Mouse (Mus musculus): Measurements from ENCODE around the gene Mrm1. TPM values are rescaled to one million over a fixed set of nuclear protein-coding genes. Genes with fewer than 3 reads are reported as not detected.
"Not testable (repeated sequence)": the region's sequence is repeated elsewhere in the genome, so short reads cannot be mapped to it uniquely, and the experiment has no call there.

The Mrm1 gene
- 12.2 and 13.8 TPM in 2 replicates for polyA plus RNA-seq (2015; fragmentation: Nextera tagmentation; extraction: Ambion mirVana)

GRCm38 (mm10) chr11:84818961-84819692 lies at the start of gene Mrm1:
Gene Mrm1 (minus strand): TSS chr11:84819515.
- under 1% methylated on average over 55 of the region's 55 CpGs for WGBS
- ATAC-seq (ENCODE audit: insufficient number of reproducible peaks, low FRiP score, low TSS enrichment, low read depth): peak; percentile 82

GRCm38 (mm10) chr11:84868786-84869259 lies 49.5 kb upstream of the Mrm1 start:
- H3K27ac ChIP-seq: peak overlapping the region; percentile 99

More at GRCm38 (mm10) chr11:84818961-84819692, at the start of gene Mrm1:
- 0 out of 2 replicates have a peak, but pooled peaks cover 5% of the 10 kb centered on the region for H3K36me3 ChIP-seq
- H3K27ac ChIP-seq: peak within 1 kb of the TSS; percentile 88
- peak within 1 kb of the TSS; percentile 68 for H3K9ac ChIP-seq
- H3K4me2 ChIP-seq: peak within 1 kb of the TSS; percentile 99
- H3K9me3 ChIP-seq: no peaks in the 10 kb centered on the region
- H3K27me3 ChIP-seq: no peaks in the 10 kb centered on the region
- H3K4me1 ChIP-seq: peaks cover 27% of the 10 kb centered on the region
- peak within 1 kb of the TSS; percentile 76 for H3K4me3 ChIP-seq

GRCm38 (mm10) chr11:84867586-84867985 lies 48.3 kb upstream of the Mrm1 start:
- Histone ChIP-seq H3K4me3 (no peak overlapping the region), H3K9ac (no peak overlapping the region), H3K9me3 (no peaks in the 10 kb centered on the region), H3K4me1 (peaks cover 4% of the 10 kb centered on the region; the same call in 1 of the 2 replicates), H3K36me3 (0 out of 2 replicates have a peak, but pooled peaks cover 4% of the 10 kb centered on the region), H3K4me2 (no peak overlapping the region), H3K27me3 (no peaks in the 10 kb centered on the region), H3K27ac (no peak overlapping the region)
- 79% methylated on average over 2 of the region's 2 CpGs for WGBS
- ATAC-seq (ENCODE audit: insufficient number of reproducible peaks, low FRiP score, low TSS enrichment, low read depth): no peak

More at GRCm38 (mm10) chr11:84868786-84869259, 49.5 kb upstream of the Mrm1 start:
- peak overlapping the region; percentile 91 for H3K4me3 ChIP-seq
- H3K4me2 ChIP-seq: peak overlapping the region; percentile 78
- 0 out of 2 replicates have a peak, but pooled peaks cover 4% of the 10 kb centered on the region for H3K36me3 ChIP-seq
- H3K27me3 ChIP-seq: no peaks in the 10 kb centered on the region
- no peaks in the 10 kb centered on the region for H3K9me3 ChIP-seq
- WGBS: 12% methylated on average over 7 of the region's 7 CpGs
- H3K4me1 ChIP-seq: peaks cover 4% of the 10 kb centered on the region; the same call in 1 of the 2 replicates
- ATAC-seq (ENCODE audit: insufficient number of reproducible peaks, low FRiP score, low TSS enrichment, low read depth): no peak
- H3K9ac ChIP-seq: peak overlapping the region; percentile 89

GRCm38 (mm10) chr11:84865268-84865667 lies 46.0 kb upstream of the Mrm1 start:
- Histone ChIP-seq H3K27me3 (no peaks in the 10 kb centered on the region), H3K4me3 (no peak overlapping the region), H3K36me3 (peaks cover 16% of the 10 kb centered on the region), H3K9ac (no peak overlapping the region), H3K27ac (no peak overlapping the region), H3K4me2 (no peak overlapping the region), H3K4me1 (peaks cover 4% of the 10 kb centered on the region; the same call in 1 of the 2 replicates), H3K9me3 (no peaks in the 10 kb centered on the region)
- 59% methylated on average over 2 of the region's 2 CpGs for WGBS
- no peak for ATAC-seq (ENCODE audit: insufficient number of reproducible peaks, low FRiP score, low TSS enrichment, low read depth)

GRCm38 (mm10) chr11:84855285-84855684 lies 36.0 kb upstream of the Mrm1 start:
- peaks cover 57% of the 10 kb centered on the region for H3K36me3 ChIP-seq
- 93% methylated on average over 6 of the region's 6 CpGs for WGBS
- H3K4me2 ChIP-seq: no peak overlapping the region
- H3K27ac ChIP-seq: 0 out of 2 replicates have a peak overlapping the region, but pooled peaks have one; percentile 4
- no peaks in the 10 kb centered on the region for H3K9me3 ChIP-seq
- H3K4me3 ChIP-seq: no peak overlapping the region
- no peak for ATAC-seq (ENCODE audit: insufficient number of reproducible peaks, low FRiP score, low TSS enrichment, low read depth)
- no peak overlapping the region for H3K9ac ChIP-seq
- no peaks in the 10 kb centered on the region for H3K4me1 ChIP-seq
- H3K27me3 ChIP-seq: no peaks in the 10 kb centered on the region

DNA sequence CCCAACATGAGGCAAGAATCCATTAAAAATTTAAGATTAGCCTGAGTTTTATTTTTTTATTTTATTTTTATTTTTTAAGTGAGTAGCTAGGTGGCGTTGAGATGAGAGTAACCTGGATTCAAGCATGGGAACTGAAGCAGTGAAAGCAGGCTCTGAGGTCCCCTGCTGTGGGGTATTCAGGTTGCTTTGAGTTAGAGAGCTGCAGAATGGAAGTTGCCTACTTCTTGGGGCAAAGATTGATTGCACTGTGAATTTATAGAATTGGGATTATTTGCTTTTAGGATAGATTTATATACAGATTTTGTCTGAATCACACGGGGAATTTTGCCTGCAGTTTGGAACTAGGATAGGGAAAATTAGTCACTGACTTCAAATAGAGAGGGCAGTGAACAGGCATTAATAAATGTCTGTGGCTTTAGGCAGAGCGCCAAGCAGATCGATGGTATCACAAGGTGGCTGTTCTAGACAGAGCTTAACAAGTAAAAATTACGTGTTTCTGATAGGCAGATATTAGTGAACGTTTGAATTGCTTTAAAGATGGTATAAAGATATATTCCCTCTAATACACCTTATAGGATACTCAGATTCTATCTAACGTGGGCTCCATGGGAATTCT lies 28.3 kb upstream of the Mrm1 start:
- no peak overlapping the region for H3K4me2 ChIP-seq
- no peak overlapping the region for H3K4me3 ChIP-seq
- H3K4me1 ChIP-seq: no peaks in the 10 kb centered on the region
- WGBS: 83% methylated on average over 7 of the region's 7 CpGs
- no peaks in the 10 kb centered on the region for H3K27me3 ChIP-seq
- H3K27ac ChIP-seq: no peak overlapping the region
- no peaks in the 10 kb centered on the region for H3K9me3 ChIP-seq
- H3K9ac ChIP-seq: no peak overlapping the region
- H3K36me3 ChIP-seq: peaks cover 67% of the 10 kb centered on the region
- ATAC-seq (ENCODE audit: insufficient number of reproducible peaks, low FRiP score, low TSS enrichment, low read depth): no peak

DNA sequence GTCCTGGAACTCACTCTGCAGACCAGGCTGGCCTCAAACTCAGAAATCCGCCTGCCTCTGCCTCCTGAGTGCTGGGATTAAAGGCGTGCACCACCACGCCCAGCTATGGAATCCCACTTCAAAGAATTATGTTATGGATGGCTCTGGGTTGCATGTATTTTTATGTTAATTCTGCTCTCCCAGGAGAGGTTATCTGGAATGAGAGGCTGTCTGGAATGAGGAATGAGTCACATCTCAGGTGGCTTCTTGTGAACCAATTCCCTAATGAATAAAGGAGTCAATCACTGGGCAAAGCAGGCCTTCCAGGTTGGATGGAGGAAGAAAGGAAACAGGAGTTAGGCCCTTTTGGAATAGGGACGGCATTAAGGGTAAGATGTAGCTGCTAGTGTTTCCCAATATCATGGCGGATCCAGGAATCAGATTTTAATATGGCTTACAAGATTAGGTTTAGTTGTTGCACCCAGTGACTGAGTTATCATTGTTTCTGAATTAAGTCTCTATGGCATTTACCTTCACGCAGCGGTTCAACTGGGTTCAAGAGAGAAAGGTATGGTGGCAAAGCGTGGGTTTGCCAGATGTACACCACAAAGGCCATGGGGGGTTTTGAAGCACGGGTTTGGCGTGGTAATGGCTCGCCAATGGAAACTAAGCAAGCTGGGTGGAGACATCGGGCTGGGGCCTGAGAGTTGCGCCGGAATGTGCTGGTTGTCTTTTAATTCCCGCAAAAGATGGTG lies 27.6 kb upstream of the Mrm1 start:
- Histone ChIP-seq H3K4me1 (no peaks in the 10 kb centered on the region), H3K9ac (no peak overlapping the region), H3K27ac (no peak overlapping the region), H3K9me3 (no peaks in the 10 kb centered on the region), H3K4me2 (no peak overlapping the region), H3K36me3 (peaks cover 65% of the 10 kb centered on the region), H3K27me3 (no peaks in the 10 kb centered on the region), H3K4me3 (no peak overlapping the region)
- no peak for ATAC-seq (ENCODE audit: insufficient number of reproducible peaks, low FRiP score, low TSS enrichment, low read depth)
- 96% methylated on average over 15 of the region's 15 CpGs for WGBS

- WGBS: 89% methylated on average over 2 of the region's 2 CpGs
- no peak for ATAC-seq (ENCODE audit: insufficient number of reproducible peaks, low FRiP score, low TSS enrichment, low read depth)
- Histone ChIP-seq H3K4me3 (no peak overlapping the region), H3K4me1 (no peaks in the 10 kb centered on the region), H3K4me2 (no peak overlapping the region), H3K27ac (no peak overlapping the region), H3K36me3 (peaks cover 66% of the 10 kb centered on the region), H3K9ac (no peak overlapping the region), H3K27me3 (no peaks in the 10 kb centered on the region), H3K9me3 (no peaks in the 10 kb centered on the region)
Measured at GRCm38 (mm10) chr11:84839330-84839729, 20.0 kb upstream of the Mrm1 start.

DNA sequence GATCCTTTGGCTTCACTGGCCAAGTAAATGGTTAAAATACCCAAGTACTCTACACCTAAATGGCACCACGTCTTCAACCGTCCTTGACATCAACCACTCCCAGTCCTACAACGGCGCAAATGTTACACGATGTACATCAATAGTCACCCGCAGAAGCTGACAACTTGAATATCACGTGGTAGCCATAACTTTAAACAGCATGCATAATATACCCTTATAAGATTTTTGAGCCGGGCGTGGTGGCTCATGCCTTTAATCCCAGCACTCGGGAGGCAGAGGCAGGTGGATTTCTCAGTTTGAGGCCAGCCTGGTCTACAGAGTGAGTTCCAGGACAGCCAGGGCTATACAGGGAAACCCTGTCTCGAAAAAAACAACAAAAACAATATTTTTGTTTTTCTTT lies 10.2 kb upstream of the Mrm1 start:
- Histone ChIP-seq H3K36me3 (peaks cover 39% of the 10 kb centered on the region), H3K4me3 (peak overlapping the region; percentile 67), H3K4me2 (peak overlapping the region; percentile 83), H3K9ac (peak overlapping the region; percentile 55; the same call in 1 of the 2 replicates), H3K27ac (peak overlapping the region; percentile 87), H3K4me1 (peaks cover 15% of the 10 kb centered on the region)
- 73% methylated on average over 11 of the region's 11 CpGs for WGBS
- H3K9me3 ChIP-seq; ATAC-seq (ENCODE audit: insufficient number of reproducible peaks, low FRiP score, low TSS enrichment, low read depth); H3K27me3 ChIP-seq: not testable (repeated sequence)

DNA sequence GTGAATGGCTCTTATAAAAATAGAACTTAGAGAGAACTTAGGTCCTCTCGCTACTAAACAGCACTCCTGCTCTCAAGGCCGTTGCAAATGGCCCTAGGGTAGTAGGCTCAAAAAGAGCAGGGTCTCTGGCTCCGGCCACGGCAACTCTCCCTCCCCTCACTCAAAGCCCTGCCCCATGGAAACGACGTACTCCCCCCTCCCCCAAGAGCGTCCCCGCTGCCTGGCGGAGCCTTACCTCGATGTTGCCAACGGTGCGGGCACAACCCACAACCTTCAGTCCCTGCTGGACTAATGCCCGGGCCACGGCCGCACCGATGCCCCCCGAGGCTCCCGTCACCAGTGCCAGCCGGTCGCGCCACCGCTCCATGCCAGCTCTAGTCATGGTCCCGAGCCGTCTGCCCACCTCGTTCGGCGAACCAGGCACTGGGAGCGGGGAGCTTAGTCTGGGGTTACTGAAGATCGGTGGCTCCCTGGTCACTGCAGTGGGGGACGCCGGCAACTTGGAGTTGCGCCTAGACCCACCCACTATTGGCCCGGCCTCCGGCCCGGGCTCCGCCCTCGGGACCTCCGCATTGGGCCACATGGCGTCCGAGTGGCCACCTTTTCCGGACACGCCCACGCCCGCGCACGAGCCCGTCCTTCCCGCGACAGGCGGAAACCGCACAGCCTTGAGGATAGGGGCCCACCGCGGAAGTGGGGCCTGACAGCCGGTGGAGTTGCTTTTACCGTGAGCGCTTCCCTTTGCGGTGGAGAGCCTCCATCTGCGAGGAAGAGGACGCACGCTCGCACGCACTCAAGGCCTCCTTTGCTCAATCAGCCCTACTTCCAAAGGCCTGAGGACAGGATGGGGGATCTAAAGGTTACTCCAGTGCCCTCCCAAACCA lies 9.4 kb upstream of the Mrm1 start, which contains the start of gene Dhrs11:
Dhrs11 (minus strand) TSS at position 479 of the 884 bp plus-strand sequence.
- no peaks in the 10 kb centered on the region for H3K9me3 ChIP-seq
- peak; percentile 81 for ATAC-seq (ENCODE audit: insufficient number of reproducible peaks, low FRiP score, low TSS enrichment, low read depth)
- H3K27ac ChIP-seq: peak within 1 kb of the TSS; percentile 87
- peak within 1 kb of the TSS; percentile 67 for H3K4me3 ChIP-seq
- H3K9ac ChIP-seq: peak within 1 kb of the TSS; percentile 55
- H3K4me1 ChIP-seq: peaks cover 15% of the 10 kb centered on the region
- WGBS: under 1% methylated on average over 62 of the region's 62 CpGs
- H3K4me2 ChIP-seq: peak within 1 kb of the TSS; percentile 83
- H3K36me3 ChIP-seq: peaks cover 33% of the 10 kb centered on the region
- no peaks in the 10 kb centered on the region for H3K27me3 ChIP-seq
